Mouse (Mus musculus): ENCODE measurements at regions not wholly inside any gene's neighbourhood (a gene's known extent, or its start where the extent isn't known, plus 50 kb on each side); places are given as distances from the start of the nearest gene placed in this dataset.

- in situ Hi-C loops (cut with MboI, MseI) = no loop called here
These were observed 188.0 kb upstream of the Plppr1 start for GRCm38 (mm10) chr4:48871105-48871504.

GRCm38 (mm10) chr4:48889074-48889592 is 169.9 kb upstream of the Plppr1 start:
- in situ Hi-C loops (cut with MboI, MseI) = no loop called here

- in situ Hi-C loops (cut with MboI, MseI) = no loop called here
These were observed 154.5 kb upstream of the Plppr1 start for GRCm38 (mm10) chr4:48904551-48904950.

GRCm38 (mm10) chr4:48905196-48905867 is 153.7 kb upstream of the Plppr1 start:
- in situ Hi-C loops (cut with MboI, MseI) = no loop called here

GRCm38 (mm10) chr4:48909161-48909560 is 149.9 kb upstream of the Plppr1 start:
- in situ Hi-C loops (cut with MboI, MseI) = no loop called here

GRCm38 (mm10) chr4:48913301-48913700 is 145.8 kb upstream of the Plppr1 start:
- in situ Hi-C loops (cut with MboI, MseI) = no loop called here

- in situ Hi-C loops (cut with MboI, MseI) = no loop called here
These were observed 134.3 kb upstream of the Plppr1 start for GRCm38 (mm10) chr4:48924576-48925459.

- in situ Hi-C loops (cut with MboI, MseI) = no loop called here
These were observed 120.7 kb upstream of the Plppr1 start for GRCm38 (mm10) chr4:48938420-48938819.

- in situ Hi-C loops (cut with MboI, MseI) = no loop called here
These were observed 120.2 kb upstream of the Plppr1 start for GRCm38 (mm10) chr4:48938892-48939291.

GRCm38 (mm10) chr4:48945266-48945818 is 113.7 kb upstream of the Plppr1 start:
- in situ Hi-C loops (cut with MboI, MseI) = no loop called here

- in situ Hi-C loops (cut with MboI, MseI) = no loop called here
These were observed 106.1 kb upstream of the Plppr1 start for GRCm38 (mm10) chr4:48952965-48953364.

- in situ Hi-C loops (cut with MboI, MseI) = no loop called here
These were observed 83.3 kb upstream of the Plppr1 start for GRCm38 (mm10) chr4:48975810-48976209.

- in situ Hi-C loops (cut with MboI, MseI) = no loop called here
These were observed 67.1 kb upstream of the Plppr1 start for GRCm38 (mm10) chr4:48992021-48992420.
